Mouse (Mus musculus) hematopoietic stem cell, adult 5-6 weeks (primary cell): ENCODE measurements at regions not wholly inside any gene's neighbourhood (a gene's known extent, or its start where the extent isn't known, plus 50 kb on each side); places are given as distances from the start of the nearest gene placed in this dataset.

Experiments
- ATAC-seq, 2 experiments: fragments of 125-278 bp in 1 of 2; replicated peaks in 1 of 2; 2 replicates each; pipeline ENCODE4 v1.8.0; 2016 to 2017; ENCODE audit warnings: inconsistent platforms in 2 of 2, mild to moderate bottlenecking in 2 of 2, moderate number of reproducible peaks in 2 of 2, low read depth in 1 of 2, moderate TSS enrichment in 1 of 2; ENCODE audit not compliant: low FRiP score in 2 of 2, poor library complexity in 2 of 2, severe bottlenecking in 2 of 2, insufficient read depth in 1 of 2, low TSS enrichment in 1 of 2

DNA sequence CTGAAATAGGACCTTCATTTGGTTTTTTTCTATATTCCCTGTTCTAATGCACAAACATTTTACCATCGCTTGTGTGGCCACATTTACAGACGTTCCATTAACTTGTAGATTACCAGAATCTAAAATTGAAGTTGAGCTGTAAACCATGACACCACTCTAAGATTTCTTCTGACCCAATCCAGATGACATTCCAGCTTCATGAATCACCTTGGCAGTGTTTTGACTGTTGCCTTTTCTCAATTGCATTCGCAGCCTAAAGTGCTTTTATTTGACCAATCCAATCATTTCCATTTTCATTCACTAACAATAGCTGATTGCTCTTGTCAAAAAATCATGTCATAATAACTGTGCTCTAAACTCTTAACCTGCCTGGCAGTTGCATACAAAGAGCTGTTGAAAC lies 144.8 kb downstream of the Mdfic start:
- ATAC-seq: no peak

DNA sequence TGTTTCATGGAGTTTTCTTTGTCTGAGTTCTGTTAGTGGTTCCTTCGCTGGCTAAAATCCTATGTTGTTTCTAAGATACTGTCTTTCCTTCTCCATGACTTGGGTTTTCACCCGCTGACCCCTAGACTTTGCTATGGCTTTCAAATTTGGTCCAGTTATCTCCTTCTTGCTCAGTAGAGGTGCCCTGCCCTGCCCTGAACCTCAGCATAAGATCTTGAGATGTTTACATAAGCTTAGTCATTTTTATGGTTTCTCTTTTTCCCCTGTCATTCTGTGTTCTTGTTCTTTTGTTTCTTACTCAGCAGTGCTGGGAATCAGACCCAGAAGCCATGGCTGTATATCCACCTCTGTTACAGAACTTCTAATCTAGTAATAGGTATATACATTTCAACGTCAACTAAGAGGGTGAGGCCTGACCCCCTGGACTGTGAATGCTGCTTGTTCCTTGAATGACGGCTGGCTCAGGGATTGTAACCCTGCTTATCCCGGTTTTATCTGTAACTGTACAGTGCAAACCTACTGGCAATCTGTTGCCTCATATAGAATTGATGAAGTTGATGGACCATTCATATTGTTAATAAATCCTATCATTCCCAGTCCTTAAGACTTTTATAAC lies 161.9 kb downstream of the Mdfic start:
- ATAC-seq: no peak

DNA sequence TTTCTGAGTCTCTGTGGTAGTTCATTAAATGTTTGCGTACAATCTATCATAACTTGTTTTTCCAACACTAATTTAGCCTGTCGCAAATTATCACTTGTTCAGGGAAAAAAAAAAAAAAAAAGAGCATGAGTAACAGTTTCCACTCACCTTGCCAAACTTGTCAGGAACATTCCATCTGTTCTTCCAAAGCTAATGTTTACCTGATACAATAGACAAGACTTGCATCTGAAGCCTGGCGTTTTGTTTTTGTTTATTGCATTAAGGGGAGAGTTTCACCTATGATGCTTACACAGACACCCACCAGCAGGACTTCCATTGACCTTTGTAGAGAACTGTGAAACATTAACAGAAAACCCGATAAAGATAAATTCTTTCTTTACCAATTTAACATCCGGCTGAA lies 172.6 kb downstream of the Mdfic start:
- ATAC-seq: no peak

DNA sequence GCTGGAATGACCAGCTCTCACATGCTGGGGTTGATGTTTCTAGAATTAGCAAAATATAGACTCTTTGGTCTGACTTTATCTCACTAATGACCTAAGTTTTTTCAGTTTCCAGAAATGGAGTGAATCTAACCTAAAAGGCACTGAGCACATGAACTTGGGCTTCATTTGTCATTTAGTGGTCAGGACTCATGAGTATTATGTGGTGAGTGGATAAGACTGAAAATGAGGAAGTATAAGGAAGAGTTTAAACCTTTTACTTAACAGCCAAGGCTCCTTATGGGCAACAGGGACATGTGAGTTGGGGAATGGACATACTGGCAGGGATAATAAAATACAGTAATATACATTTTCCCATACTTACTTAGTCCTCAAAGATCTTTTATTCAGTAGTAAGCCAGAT lies 180.0 kb downstream of the Mdfic start:
- ATAC-seq: peak; percentile 84 to 87

DNA sequence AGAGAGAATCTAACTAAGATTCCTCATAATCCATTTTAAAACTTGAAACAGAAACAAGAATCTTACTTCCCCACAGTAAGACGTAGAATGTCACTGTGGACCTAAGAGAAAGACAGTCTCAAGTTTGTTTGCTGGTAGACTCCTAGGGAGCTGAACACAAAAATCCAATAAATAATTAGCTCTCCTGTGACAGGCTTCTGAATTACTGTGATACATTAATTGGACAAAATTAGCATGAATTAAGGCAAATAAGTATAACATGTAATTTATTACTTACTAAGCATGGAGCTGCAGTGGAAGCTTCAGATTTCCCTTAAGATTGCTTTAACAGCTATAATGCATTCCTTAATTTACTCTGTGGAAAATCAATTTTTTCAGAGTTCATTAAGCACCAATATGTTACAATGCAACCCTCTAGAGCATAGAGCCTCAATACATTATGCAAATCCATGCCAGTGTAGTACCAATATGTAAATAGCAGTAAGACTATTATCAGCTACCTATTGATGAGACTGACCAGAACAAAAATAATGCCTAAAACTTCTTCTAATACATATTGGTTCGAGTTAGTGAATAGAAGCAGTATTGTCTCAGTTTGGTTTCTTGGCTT lies 182.3 kb downstream of the Mdfic start:
- no peak for ATAC-seq

DNA sequence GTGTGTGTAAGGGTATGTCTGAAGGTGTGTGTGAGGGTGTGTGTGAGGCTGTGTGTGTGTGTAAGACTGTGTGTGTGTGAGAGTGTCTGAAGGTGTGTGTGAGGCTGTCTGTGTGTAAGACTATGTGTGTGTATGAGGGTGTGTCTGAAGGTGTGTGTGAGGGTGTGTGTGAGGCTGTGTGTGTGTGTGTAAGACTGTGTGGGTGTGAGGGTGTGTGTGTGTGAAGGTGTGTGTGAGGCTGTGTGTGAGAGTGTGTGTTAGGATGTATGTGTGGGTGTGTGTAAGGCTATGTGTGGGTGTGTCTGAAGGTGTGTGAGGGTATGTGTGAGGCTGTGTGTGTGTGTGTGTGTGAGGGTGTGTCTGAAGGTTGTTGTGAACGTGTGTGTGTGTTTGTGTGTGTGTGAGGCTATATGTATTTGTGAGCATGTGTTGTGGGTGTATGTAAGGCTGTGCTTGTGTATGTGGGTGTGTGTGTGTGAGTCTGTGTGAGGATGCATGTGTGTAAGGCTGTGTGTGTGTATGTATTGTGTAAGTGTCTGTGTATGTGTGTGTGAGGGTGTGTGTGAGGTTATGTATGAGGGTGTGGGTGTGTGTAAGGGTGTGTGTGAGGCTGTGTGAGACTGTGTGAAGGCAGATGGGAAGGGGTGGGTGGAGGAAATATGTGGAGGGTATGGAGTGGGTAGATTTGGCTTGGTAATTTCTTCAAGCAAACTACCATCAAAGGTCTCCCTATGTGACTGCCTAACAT lies 190.1 kb downstream of the Mdfic start:
- no peak for ATAC-seq

DNA sequence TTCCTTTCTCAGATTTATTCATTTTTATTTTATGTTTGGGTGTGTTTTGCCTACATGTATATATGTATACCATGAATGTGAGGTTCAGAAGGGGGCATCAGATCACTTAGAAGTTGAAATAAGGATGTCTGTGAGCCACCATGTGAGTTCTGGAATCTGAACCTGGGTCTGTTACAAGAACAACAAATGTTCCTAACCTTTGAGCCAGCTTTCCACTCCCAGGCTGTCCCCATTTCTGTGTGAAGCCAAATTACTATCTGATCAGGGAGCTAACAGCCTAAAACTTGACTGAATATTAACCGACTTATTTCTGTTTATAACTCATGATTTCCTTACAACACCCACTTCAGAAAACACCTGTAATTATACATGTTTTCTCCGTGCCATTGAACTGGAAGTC lies 209.2 kb downstream of the Mdfic start:
- ATAC-seq: no peak

DNA sequence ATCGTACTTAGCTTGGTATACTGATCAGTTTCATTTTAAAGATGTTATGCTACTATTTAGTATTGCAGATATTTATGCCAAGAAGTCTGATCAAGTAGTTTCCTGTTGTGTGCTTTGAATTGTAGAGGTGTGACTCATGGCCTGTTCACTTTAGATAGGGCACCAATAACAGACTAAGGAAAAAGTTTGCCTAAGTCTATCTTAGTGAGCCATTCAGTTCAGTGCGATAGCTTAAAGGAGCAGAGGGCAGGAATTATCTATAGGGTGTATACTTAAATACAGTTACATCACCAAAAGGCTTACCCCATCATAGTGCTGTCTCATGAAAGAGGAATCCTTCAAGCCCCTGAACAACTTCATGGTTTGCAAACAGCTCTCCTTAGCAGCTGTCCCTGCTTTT lies 229.8 kb downstream of the Mdfic start:
- no peak for ATAC-seq

DNA sequence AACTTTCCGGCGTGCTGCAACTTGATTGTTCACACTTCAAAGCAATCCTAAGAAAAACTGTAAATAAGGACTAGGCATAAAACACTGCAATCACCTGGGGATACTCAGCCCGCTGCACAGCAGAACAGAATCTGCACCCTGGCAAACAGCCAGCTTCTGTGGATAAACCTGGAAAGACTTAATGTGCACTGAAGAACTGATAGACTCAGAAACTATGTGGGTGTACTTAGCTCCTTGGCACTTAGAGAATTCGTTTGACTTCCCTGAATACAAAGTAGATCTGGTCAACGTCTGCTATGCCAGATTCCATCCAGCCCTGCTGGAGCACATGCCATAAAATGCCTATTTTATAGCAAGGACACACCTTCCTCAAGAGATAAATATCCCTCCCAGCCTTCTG lies 266.9 kb downstream of the Mdfic start:
- ATAC-seq: no peak
